Mouse (Mus musculus): ENCODE measurements around the gene Olfr1013.

DNA sequence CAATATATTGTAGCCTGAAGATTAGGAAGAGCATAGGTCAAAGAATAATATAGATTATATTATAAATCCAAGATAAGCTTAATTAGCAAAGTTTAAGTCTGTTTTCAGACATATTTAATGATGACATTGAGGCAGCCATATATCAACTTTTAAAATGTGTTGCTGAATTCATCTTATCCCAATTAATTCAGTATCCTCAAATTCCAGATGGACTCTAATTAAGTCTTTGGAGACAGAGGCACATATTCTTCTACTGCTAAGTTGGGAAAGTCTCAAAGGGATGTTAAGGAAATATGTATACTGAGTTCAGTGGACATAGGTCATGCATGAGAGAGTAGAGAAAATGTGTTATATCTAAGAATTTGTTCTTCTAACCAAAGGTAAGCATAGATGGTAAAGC lies 14.8 kb downstream of the Olfr1013 start, which contains the start of gene Olfr1015:
- TF ChIP-seq CTCF (IDR thresholded peaks at IDR 0.05; ENCODE audit: control insufficient read depth, insufficient read depth, insufficient replicate concordance, low read depth, low read length) (no peak), POLR2A (IDR thresholded peaks at IDR 0.05; ENCODE audit: control insufficient read depth, low read depth, low read length) (no peak)

All from testis, adult 2 months (tissue).